Mouse (Mus musculus) CH12F3 (cell line): Measurements from ENCODE around the gene Serpina12.

Experiments used
- in situ Hi-C: fragments of 300-500 bp; cut with MboI; formaldehyde crosslinking; loops from 2 replicates; pipeline ENCODE4 v1.14.3; 2020; ENCODE audit warnings: low sequenced_read_pairs

Serpina12 gene

GRCm38 (mm10) chr12:104044343-104044742 is at the start of gene Serpina12:
Gene Serpina12, minus strand, starts transcription at chr12:104044443.
- in situ Hi-C loops: no loop called here

DNA sequence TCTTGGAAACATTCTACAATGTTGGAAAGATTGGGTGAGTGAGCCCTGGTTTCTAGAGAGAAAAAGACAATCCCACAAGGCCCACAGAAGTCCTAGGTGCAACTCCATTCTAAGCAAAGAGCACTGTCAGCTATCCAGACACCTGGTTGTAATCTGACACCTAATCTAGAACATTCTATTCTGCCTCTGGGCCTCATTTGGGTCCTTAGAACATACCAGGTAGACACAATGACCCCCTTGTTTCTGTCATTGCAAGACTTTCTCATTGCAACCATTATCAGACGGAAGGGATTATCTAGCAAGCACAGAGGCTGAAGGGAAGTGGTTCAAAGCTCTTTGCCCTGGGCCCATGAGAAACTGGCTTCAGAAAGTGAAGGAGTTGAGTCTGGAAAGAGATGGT is 47.1 kb upstream of the Serpina12 start:
- in situ Hi-C loops: no loop called here

- in situ Hi-C loops: no loop called here
These were observed 45.9 kb upstream of the Serpina12 start for GRCm38 (mm10) chr12:104090119-104090518.

DNA sequence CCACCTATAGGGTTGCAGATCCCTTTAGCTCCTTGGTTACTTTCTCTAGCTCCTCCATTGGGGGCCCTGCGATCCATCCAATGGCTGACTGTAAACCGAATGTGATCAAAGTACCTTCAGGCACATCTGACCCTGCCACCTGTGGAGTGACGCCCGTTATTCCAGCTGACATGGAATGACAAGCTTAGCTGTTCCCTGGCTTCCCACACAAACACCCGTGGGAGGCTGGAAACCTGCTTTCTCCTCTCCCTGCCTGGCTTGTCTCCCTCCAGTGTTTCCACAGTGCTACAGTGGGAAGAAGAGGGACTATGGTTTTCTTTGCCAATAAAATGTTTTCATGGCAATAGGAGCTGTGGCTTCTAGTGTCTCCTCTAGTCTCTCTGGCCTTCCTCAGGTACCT is 28.0 kb upstream of the Serpina12 start:
- in situ Hi-C loops: no loop called here

DNA sequence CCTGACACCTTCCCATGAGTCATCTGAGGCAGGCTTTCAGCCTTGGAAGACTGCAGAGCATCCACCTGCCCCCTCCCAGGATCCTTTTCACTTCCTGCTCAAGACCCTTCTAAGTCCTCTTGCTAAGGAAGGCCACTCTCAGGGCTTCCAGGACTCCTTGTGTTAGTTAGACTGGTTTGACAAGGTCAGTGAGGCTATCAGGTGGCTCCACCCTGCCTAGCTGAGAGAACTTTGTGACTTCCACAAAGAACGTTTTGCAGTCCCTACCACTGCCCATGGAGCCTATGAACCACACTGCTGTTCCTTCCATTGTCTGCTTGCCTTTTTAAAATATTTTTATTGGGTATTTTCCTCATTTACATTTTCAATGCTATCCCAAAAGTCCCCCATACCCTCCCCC is 27.5 kb upstream of the Serpina12 start:
- in situ Hi-C loops: no loop called here

DNA sequence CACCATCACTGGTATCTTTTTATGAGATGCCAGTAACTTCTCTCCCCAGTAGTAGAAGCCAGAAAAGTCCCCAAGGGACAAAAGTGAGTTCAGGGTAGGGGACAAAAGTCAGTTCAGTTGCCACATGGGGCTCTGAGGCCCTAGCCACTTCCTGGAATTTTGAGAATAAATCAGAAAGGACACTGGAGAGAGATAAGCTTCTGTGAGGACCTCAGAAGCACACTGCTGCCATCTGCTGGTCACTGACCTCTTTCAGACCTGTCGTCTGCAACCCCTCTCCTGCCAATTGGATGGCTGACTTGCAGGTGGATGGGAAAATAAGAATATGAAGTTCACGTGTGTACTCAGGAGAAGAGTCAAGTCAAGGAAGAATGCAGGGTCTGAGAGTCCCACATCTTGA is 25.4 kb upstream of the Serpina12 start:
- in situ Hi-C loops: loop anchor here (10.0 kb wide), 1 partner anchor 65 kb away; no protein-coding TSS in a partner anchor

GRCm38 (mm10) chr12:104067549-104067948 is 23.3 kb upstream of the Serpina12 start:
- in situ Hi-C loops: loop anchor here (10.0 kb wide), 1 partner anchor 63 kb away; no protein-coding TSS in a partner anchor

GRCm38 (mm10) chr12:104066241-104066640 is 22.0 kb upstream of the Serpina12 start:
- in situ Hi-C loops: loop anchor here (10.0 kb wide), 1 partner anchor 61 kb away; no protein-coding TSS in a partner anchor

GRCm38 (mm10) chr12:104064996-104065395 is 20.8 kb upstream of the Serpina12 start:
- in situ Hi-C loops: loop anchor here (10.0 kb wide), 1 partner anchor 60 kb away; no protein-coding TSS in a partner anchor

DNA sequence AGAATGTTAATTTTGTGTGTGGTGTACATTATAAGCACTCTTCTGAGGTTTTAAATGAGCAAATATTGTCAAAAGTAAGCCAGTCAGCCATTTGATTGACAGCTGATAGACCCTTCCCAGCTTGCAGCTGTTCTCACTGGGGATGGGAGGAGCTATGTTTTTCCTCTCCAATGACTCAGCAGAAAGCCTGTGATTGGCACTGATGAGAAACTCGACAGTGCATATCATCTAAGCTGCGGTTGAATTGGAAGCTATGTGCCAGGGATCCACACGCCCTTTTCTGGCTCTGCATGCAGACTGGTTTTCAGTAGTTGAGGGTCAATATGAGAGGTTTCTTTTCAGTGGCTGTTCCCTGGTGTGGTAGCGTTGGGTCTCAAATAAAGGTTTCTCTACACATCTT is 20.3 kb upstream of the Serpina12 start:
- in situ Hi-C loops: loop anchor here (10.0 kb wide), 1 partner anchor 60 kb away; no protein-coding TSS in a partner anchor

GRCm38 (mm10) chr12:104061862-104062261 is 17.6 kb upstream of the Serpina12 start:
- in situ Hi-C loops: loop anchor here (10.0 kb wide), 1 partner anchor 57 kb away; no protein-coding TSS in a partner anchor

GRCm38 (mm10) chr12:104060126-104060525 is 15.9 kb upstream of the Serpina12 start:
- in situ Hi-C loops: loop anchor here (10.0 kb wide), 1 partner anchor 55 kb away; no protein-coding TSS in a partner anchor

DNA sequence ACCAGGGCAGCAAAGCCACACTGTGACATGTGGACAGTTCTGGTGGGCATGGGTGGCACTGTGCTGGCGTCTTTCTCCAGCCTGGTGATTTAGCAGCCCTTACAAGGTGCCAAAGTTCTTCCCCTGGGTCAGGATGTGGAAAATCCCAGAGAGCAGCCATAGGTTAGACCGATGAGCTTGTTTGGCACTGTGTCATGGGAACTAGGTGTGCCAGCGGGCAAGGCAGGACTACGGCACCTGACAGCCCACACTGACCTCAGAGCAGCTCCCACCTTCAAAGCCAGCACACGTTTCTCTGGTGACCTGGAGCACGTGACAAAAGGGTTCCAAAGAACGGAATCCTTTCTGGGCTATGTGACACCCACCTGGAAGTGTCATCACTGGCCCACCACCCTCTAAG is 13.3 kb upstream of the Serpina12 start:
- in situ Hi-C loops: no loop called here

DNA sequence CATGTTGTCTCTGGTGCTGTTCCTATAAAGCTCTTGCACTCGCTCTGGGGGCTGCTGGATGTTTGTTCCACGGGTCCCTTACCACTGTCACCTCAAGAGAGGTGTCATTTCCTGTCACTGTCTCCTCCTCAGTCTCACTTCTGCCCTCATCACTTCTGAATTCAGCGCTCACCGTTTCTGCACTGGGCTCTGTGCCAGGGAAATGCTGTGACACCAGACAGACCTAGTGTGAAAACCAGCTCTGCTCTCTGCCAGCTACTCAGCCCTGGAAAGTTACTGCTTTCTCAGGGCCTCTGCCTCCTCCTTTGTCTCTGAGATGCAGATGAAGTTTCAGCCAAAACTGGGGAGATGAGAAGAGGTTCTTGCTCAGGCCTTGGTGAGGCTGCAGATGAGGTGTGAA is 12.8 kb upstream of the Serpina12 start:
- in situ Hi-C loops: no loop called here

- in situ Hi-C loops: no loop called here
These were observed 11.5 kb upstream of the Serpina12 start for GRCm38 (mm10) chr12:104055755-104056154.

- in situ Hi-C loops: no loop called here
These were observed 9.8 kb upstream of the Serpina12 start for GRCm38 (mm10) chr12:104053995-104054394.

DNA sequence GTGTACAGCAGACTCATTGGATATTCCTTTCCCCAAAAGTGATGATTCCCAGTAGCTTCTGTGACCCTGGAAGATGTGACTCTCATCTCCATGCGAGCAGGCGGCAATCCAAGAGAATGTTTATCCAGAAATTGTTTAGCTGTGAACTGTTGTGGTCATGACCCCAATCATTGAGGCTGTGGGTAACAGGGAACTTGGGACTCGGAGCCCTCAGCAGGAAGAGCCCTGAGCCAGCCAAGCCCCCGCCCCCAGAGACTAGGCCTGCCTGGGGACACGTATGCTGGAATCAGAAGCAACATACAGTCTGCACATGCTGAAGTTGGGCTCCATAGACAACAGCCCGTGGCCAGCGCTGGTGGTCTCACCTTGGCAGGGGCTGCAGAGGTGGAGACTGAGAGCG is 1.5 kb upstream of the Serpina12 start:
- in situ Hi-C loops: no loop called here

- in situ Hi-C loops: no loop called here
These were observed 1.5 kb downstream of the Serpina12 start for GRCm38 (mm10) chr12:104042753-104043152.

GRCm38 (mm10) chr12:104041401-104041800 is 2.8 kb downstream of the Serpina12 start:
- in situ Hi-C loops: no loop called here

DNA sequence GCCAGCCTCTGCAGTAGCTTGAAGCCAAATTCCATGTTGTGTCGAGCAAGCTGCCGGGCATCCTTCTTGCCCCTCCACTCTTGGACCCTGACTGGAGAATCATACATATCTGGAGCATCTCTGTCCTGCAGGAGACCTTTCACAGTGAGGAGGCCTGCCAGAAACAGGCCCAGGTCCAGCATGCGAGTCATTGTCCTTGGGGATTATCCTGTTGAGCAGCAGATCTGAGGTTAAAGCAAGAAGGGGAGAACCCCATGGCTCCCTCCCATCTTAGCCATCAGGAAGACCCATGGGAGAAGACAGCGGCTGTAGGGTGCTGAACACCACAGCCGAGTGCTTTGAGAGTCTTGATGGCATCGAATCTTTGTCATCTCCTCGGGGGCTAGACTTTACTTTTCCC is 6.1 kb downstream of the Serpina12 start:
- in situ Hi-C loops: no loop called here

GRCm38 (mm10) chr12:104033752-104034151 is 10.5 kb downstream of the Serpina12 start:
- in situ Hi-C loops: no loop called here

DNA sequence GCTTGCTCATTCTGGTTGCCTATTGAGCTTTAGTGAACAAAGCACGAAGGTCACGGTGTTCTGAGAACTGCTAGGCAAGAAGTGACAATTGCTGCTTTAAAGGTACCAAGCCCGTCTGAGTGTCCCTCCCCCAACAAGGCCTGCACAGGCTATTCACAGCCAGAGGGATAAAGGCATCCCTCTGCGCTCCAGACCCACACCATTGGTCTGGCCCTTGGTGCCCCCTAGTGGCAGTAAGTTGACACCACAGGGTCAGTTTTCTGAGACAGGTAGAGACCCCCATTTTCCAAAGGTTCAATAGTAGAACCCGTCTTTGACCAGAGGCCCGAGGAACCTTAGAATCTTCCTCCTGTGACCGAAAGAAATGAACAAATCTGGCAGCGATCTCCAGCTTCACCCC is 14.3 kb downstream of the Serpina12 start:
- in situ Hi-C loops: no loop called here

GRCm38 (mm10) chr12:104015280-104015679 is 29.0 kb downstream of the Serpina12 start:
- in situ Hi-C loops: no loop called here
